In genomic region chr11:79704318-79705150, GRCm38 (mm10) we compare ENCODE assay signal across 8 mouse cellular contexts.
DNase-seq lines count a peak whose midpoint lies in the region; ATAC-seq and TF ChIP-seq lines count a peak whose summit lies in the region.

No protein-coding gene starts in this region.

- no peak for TF ChIP-seq POLR2A in bone marrow macrophage, adult 2 months (IDR thresholded peaks at IDR 0.05; ENCODE audit: borderline replicate concordance, low read depth, low read length)
- peak; percentile 72 for TF ChIP-seq POLR2A in embryonic fibroblast, embryonic 13.5 days (IDR thresholded peaks at IDR 0.05; ENCODE audit: low read depth, low read length)
- TF ChIP-seq POLR2A in liver, adult 2 months (IDR thresholded peaks at IDR 0.05; ENCODE audit: extremely low read depth, insufficient read depth, low read length) = peak; percentile 88
- TF ChIP-seq POLR2A in myocyte (IDR thresholded peaks at IDR 0.05; ENCODE audit: insufficient read length, low read depth) = peak; percentile 85

- peak overlapping the region; percentile 67 for H3ac ChIP-seq in myocyte (ENCODE audit: control insufficient read depth, insufficient read length)

- TF ChIP-seq CTCF in bone marrow macrophage, adult 2 months (IDR thresholded peaks at IDR 0.05; ENCODE audit: low read depth, low read length) = no peak
- no peak for TF ChIP-seq CTCF in embryonic fibroblast, embryonic 13.5 days (IDR thresholded peaks at IDR 0.05; ENCODE audit: borderline replicate concordance, insufficient read depth, low read length)
- no peak for TF ChIP-seq CTCF in liver, adult 2 months (IDR thresholded peaks at IDR 0.05; ENCODE audit: low read depth, low read length)

- H3K4me1 ChIP-seq in bone marrow macrophage, adult 2 months (ENCODE audit: control insufficient read depth, insufficient read depth, low read length) = peaks cover 7% of the 10 kb centered on the region
- H3K4me1 ChIP-seq in embryonic fibroblast, embryonic 13.5 days (ENCODE audit: control insufficient read depth, insufficient read depth, low read length) = peaks cover 2% of the 10 kb centered on the region; the same call in 1 of the 2 replicates
- H3K4me1 ChIP-seq in heart, embryonic 11.5 days (ENCODE audit: control insufficient read depth, insufficient read depth, low read length) = peaks cover 16% of the 10 kb centered on the region
- H3K4me1 ChIP-seq in kidney, embryonic 16.5 days (ENCODE audit: insufficient read depth, low read length) = peaks cover 18% of the 10 kb centered on the region
- peaks cover 8% of the 10 kb centered on the region for H3K4me1 ChIP-seq in liver, adult 2 months (ENCODE audit: control insufficient read depth, insufficient read depth, low read length)

- H3K9me3 ChIP-seq in heart, embryonic 11.5 days (replicated peaks; ENCODE audit: control insufficient read depth, low read length) = no peaks in the 10 kb centered on the region
- no peaks in the 10 kb centered on the region for H3K9me3 ChIP-seq in kidney, embryonic 16.5 days (ENCODE audit: low read length)

- peaks cover 7% of the 10 kb centered on the region for H3K27me3 ChIP-seq in heart, embryonic 11.5 days (ENCODE audit: control insufficient read depth, insufficient read depth, low read length)
- H3K27me3 ChIP-seq in kidney, embryonic 16.5 days (ENCODE audit: insufficient read depth, low read length) = peaks cover 2% of the 10 kb centered on the region; the same call in 1 of the 2 replicates
- no peaks in the 10 kb centered on the region for H3K27me3 ChIP-seq in liver, adult 2 months (ENCODE audit: control insufficient read depth, insufficient read depth, low read length)
- no peaks in the 10 kb centered on the region for H3K27me3 ChIP-seq in myocyte (ENCODE audit: control insufficient read depth, insufficient read depth, insufficient read length)
- H3K27me3 ChIP-seq in splenic B cell, adult 2 months (ENCODE audit: control insufficient read depth, insufficient read depth, low read length, poor library complexity, severe bottlenecking) = no peaks in the 10 kb centered on the region; the same call in 1 of the 2 replicates

- peak overlapping the region; percentile 80 for H3K4me2 ChIP-seq in heart, embryonic 11.5 days
- peak overlapping the region; percentile 67 for H3K4me2 ChIP-seq in kidney, embryonic 16.5 days (replicated peaks; ENCODE audit: low read depth, low read length)
- H3K4me2 ChIP-seq in myocyte (ENCODE audit: low read depth) = peak overlapping the region; percentile 95

- DNase-seq in A20 (ENCODE audit: low read depth, low spot score) = peak; percentile 94
- peak; percentile 81 for DNase-seq in liver, adult 2 months (ENCODE audit: extremely low read depth, low read depth, low spot score)
- DNase-seq in splenic B cell, adult 2 months (ENCODE audit: low read depth, low spot score) = peak; percentile 96

- H3K79me2 ChIP-seq in liver, adult 2 months (ENCODE audit: control insufficient read depth, insufficient read depth, low read length) = no peaks in the 10 kb centered on the region
- H3K79me2 ChIP-seq in myocyte (ENCODE audit: control insufficient read depth, insufficient read depth) = peaks cover 17% of the 10 kb centered on the region

- under 1% methylated on average over 61 of the region's 61 CpGs for WGBS in heart, embryonic 11.5 days (ENCODE audit: insufficient replicate concordance)
- WGBS in kidney, embryonic 16.5 days = under 1% methylated on average over 49 of the region's 61 CpGs
- 1% methylated on average over 60 of the region's 61 CpGs for WGBS in liver, adult 2 months

- peak overlapping the region; percentile 87 for H3K9ac ChIP-seq in heart, embryonic 11.5 days (ENCODE audit: low read depth, low read length)
- peak overlapping the region; percentile 97 for H3K9ac ChIP-seq in kidney, embryonic 16.5 days (replicated peaks; ENCODE audit: low read length)
- peak overlapping the region; percentile 90 for H3K9ac ChIP-seq in liver, adult 2 months (ENCODE audit: low read depth, low read length)

- peak overlapping the region; percentile 86 for H3K27ac ChIP-seq in bone marrow macrophage, adult 2 months (ENCODE audit: insufficient read depth, low read depth, low read length)
- peak overlapping the region; percentile 94 for H3K27ac ChIP-seq in embryonic fibroblast, embryonic 13.5 days (ENCODE audit: insufficient read depth, low read length)
- peak overlapping the region; percentile 95 for H3K27ac ChIP-seq in heart, embryonic 11.5 days (ENCODE audit: low read depth, low read length)
- H3K27ac ChIP-seq in kidney, embryonic 16.5 days (ENCODE audit: low read length) = peak overlapping the region; percentile 98
- peak overlapping the region; percentile 80 for H3K27ac ChIP-seq in liver, adult 2 months (replicated peaks; ENCODE audit: insufficient read depth, low read depth, low read length)

- ATAC-seq in heart, embryonic 11.5 days (replicated peaks; ENCODE audit: insufficient number of reproducible peaks, low FRiP score, low TSS enrichment) = peak; percentile 93
- ATAC-seq in kidney, embryonic 16.5 days (ENCODE audit: low FRiP score, low TSS enrichment) = peak; percentile 96

- peaks cover 4% of the 10 kb centered on the region; the same call in 1 of the 2 replicates for H3K36me3 ChIP-seq in heart, embryonic 11.5 days (ENCODE audit: control insufficient read depth, insufficient read depth, low read length)
- H3K36me3 ChIP-seq in kidney, embryonic 16.5 days (ENCODE audit: insufficient read depth, low read length) = peaks cover 4% of the 10 kb centered on the region; the same call in 1 of the 2 replicates
- H3K36me3 ChIP-seq in liver, adult 2 months (ENCODE audit: control insufficient read depth, insufficient read depth, low read length) = no peaks in the 10 kb centered on the region
- peaks cover 11% of the 10 kb centered on the region for H3K36me3 ChIP-seq in myocyte (ENCODE audit: control insufficient read depth, insufficient read depth)
- no peaks in the 10 kb centered on the region for H3K36me3 ChIP-seq in splenic B cell, adult 2 months (ENCODE audit: control insufficient read depth, insufficient read depth, low read length, poor library complexity, severe bottlenecking)

- H3K4me3 ChIP-seq in bone marrow macrophage, adult 2 months (ENCODE audit: insufficient read depth, low read length) = peak overlapping the region; percentile 97
- peak overlapping the region; percentile 79 for H3K4me3 ChIP-seq in embryonic fibroblast, embryonic 13.5 days (ENCODE audit: insufficient read depth, low read length)
- H3K4me3 ChIP-seq in heart, embryonic 11.5 days (ENCODE audit: low read depth, low read length) = peak overlapping the region; percentile 77
- peak overlapping the region; percentile 88 for H3K4me3 ChIP-seq in kidney, embryonic 16.5 days (ENCODE audit: low read length)
- H3K4me3 ChIP-seq in liver, adult 2 months (ENCODE audit: insufficient read depth, low read depth, low read length) = peak overlapping the region; percentile 81
- peak overlapping the region; percentile 49 for H3K4me3 ChIP-seq in myocyte

TF ChIP-seq in myocyte, 11 proteins besides CTCF, POLR2A, EP300 and RAD21:
- TF ChIP-seq MYOD1 (IDR thresholded peaks at IDR 0.05; ENCODE audit: control insufficient read depth in 1 of 3, insufficient read length in 2 of 3, low read depth in 2 of 3) (peak in 1 of 3 experiments; percentile 3), POLR2AphosphoS2 (IDR thresholded peaks at IDR 0.05; ENCODE audit: insufficient read length, low read depth) (peak; percentile 91), E2F4 (IDR thresholded peaks at IDR 0.05; ENCODE audit: insufficient read depth) (peak; percentile 20), TCF12 (IDR thresholded peaks at IDR 0.05; ENCODE audit: insufficient read depth, poor library complexity, severe bottlenecking) (no peak), MYOG (IDR thresholded peaks at IDR 0.05; ENCODE audit: control insufficient read depth in 1 of 3, insufficient read depth in 1 of 3, insufficient read length in 2 of 3, low read depth in 2 of 3) (peak in 1 of 3 experiments; percentile 4), MAX (IDR thresholded peaks at IDR 0.05; ENCODE audit: low read depth) (no peak), REST (IDR thresholded peaks at IDR 0.05; ENCODE audit: insufficient read depth, insufficient read length) (no peak), CEBPB (IDR thresholded peaks at IDR 0.05; ENCODE audit: insufficient read depth, poor library complexity, severe bottlenecking) (no peak), SRF (IDR thresholded peaks at IDR 0.05; ENCODE audit: control insufficient read depth, insufficient read length, low read depth) (no peak), USF1 (IDR thresholded peaks at IDR 0.05; ENCODE audit: low read depth) (no peak), TCF3 (IDR thresholded peaks at IDR 0.05; ENCODE audit: insufficient read length, low read depth) (no peak)
TF ChIP-seq in myocyte: peak in this region for 4.

Comparison
In these comparisons a context has a peak if more than half of its experiments do, and no peak if none do; other contexts are left out.
1. Peak in every context shown above with its lines: DNase-seq, ATAC-seq, H3K4me3 ChIP-seq and H3K27ac ChIP-seq.